Mouse (Mus musculus) heart, postnatal 0 days (tissue): ENCODE data around the gene Hk3.

Experiments
- CTCF ChIP-seq: IDR thresholded peaks from 2 replicates; pipeline ENCODE4 v1.5.1; 2016; ENCODE audit warnings: antibody characterized with exemption, control low read depth, low read depth
- EP300 ChIP-seq: IDR thresholded peaks from 2 replicates; pipeline ENCODE4 v1.6.1; 2016; ENCODE audit warnings: antibody characterized with exemption, low read depth

DNA sequence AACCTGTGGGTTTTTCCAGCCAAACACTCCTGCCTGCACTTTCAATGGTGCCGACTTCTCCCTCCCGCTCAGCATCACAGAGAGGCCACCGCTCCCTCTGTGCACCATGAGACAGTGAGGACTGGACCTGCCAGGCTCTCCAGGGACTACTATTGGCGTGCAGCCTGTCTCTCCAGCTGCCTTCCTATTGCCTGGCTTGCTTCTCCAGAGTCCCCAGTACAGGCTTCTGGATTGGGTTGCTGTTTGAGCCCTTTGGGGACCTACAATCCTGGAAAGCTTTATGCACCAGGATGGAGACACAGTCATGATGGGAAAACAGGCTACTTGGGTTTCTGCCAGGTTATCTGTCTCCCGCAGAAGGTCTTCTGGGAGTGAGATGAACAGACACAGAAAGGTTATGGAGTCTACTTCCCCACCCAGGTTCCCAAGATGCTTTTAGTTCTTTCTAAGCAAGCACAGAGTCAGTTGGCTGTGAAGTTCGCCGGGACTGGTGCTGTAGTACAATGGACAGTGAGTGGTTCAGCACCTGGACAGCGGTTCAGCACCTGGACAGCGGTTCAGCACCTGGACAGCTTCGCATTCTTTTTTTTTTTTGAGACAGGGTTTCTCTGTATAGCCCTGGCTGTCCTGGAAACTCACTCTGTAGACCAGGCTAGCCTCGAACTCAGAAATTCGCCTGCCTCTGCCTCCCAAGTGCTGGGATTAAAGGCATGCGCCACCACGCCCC is 50.5 kb downstream of the Hk3 start:
- TF ChIP-seq CTCF (no peak), EP300 (no peak)
